Mouse (Mus musculus) limb, embryonic 13.5 days (tissue): Measurements from ENCODE around the gene Gm11492. TPM values are rescaled to one million over a fixed set of nuclear protein-coding genes. Genes with fewer than 3 reads are reported as not detected.

ENCODE experiments used
- ATAC-seq: fragments of 200-750 bp; cut with Nextera tagmentation; 2 replicates; pipeline ENCODE4 v1.8.0; 2017; ENCODE audit warnings: low read depth, moderate number of reproducible peaks, moderate TSS enrichment; ENCODE audit not compliant: low FRiP score
- H3K27ac ChIP-seq: fragments of 300-500 bp; sonication (generic); 2 replicates; pipeline ENCODE4 v1.5.1; 2015; ENCODE audit warnings: inconsistent platforms, mild to moderate bottlenecking, moderate library complexity
- H3K27me3 ChIP-seq: fragments of 300-500 bp; sonication (generic); 2 replicates; pipeline ENCODE4 v1.6.1; 2015; ENCODE audit warnings: mild to moderate bottlenecking, inconsistent platforms
- H3K36me3 ChIP-seq: fragments of 300-500 bp; sonication (generic); 2 replicates; pipeline ENCODE4 v1.6.1; 2015; ENCODE audit warnings: inconsistent platforms, mild to moderate bottlenecking, moderate library complexity
- H3K4me1 ChIP-seq: fragments of 300-500 bp; sonication (generic); 2 replicates; pipeline ENCODE4 v1.6.1; 2015; ENCODE audit warnings: inconsistent platforms
- H3K4me2 ChIP-seq: fragments of 300-500 bp; sonication (generic); replicated peaks from 2 replicates; pipeline ENCODE4 v1.6.1; 2015; ENCODE audit warnings: inconsistent platforms, mild to moderate bottlenecking, moderate library complexity
- H3K4me3 ChIP-seq: fragments of 300-500 bp; sonication (generic); 2 replicates; pipeline ENCODE4 v1.5.1; 2015; ENCODE audit warnings: moderate library complexity, mild to moderate bottlenecking, inconsistent platforms
- H3K9ac ChIP-seq: fragments of 300-500 bp; sonication (generic); 2 replicates; pipeline ENCODE4 v1.6.1; 2015; ENCODE audit warnings: mild to moderate bottlenecking, inconsistent platforms
- H3K9me3 ChIP-seq: fragments of 300-500 bp; sonication (generic); 2 replicates; pipeline ENCODE4 v1.6.1; 2016; ENCODE audit warnings: inconsistent platforms
- WGBS: fragments of 180-500 bp; shearing (Covaris S2); methylation state at CpG from one replicate; pipeline ENCODE4 v1.1.7; 2015; 5-methylcytosine and 5-hydroxymethylcytosine counted together
- polyA plus RNA-seq: library from polyadenylated mRNA; unstranded; fragments of >200 nt; fragmentation: Nextera tagmentation; extraction: Ambion mirVana; gene quantifications from 2 replicates; pipeline ENCODE4 v1.2.1, GENCODE M21; 2015

Gm11492 gene
- polyA plus RNA-seq, 1 experiment from 2014 or later, result not detected

DNA sequence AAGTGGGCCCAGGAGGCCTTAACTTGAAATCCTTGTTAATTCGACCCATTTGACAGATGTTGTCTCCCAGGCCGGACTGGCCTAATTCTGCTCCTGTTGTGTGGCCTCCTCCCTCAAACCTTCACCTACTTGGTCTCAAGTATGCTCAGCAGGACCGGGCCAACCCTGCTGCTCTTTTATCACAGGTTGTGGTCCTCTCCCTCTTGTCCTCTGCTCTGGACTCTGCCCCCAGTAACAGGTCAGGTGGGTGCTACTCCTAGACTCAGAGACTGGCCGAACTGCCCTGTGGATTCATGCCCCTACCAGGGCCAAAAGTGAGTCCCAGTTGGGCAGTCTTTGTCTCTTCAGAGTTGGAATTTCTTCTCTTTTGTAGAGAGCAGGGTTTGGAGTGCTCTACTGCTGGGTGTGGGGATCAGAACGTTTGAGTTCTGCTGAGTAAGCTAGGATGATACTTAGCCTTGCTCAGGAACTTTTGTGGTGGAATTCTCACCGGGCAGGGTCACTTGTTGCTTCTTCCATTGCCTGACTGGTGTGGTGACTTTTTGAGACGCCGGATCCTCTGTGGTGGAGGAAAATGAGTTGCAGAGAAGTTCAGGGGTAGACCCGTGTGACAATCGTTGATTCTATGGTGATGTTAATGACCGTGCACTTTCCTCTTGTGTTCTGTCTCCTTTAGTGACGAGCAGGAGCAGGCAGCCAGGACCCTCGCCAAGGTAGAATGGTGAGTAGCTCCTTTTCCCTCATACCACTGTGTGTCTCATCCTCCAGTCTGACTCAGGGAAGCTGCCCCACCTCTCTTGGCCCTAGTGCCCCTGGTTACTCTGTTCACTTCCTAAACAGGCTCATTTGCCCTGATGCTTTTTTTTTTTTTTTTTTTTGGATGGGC lies 26.5 kb downstream of the Gm11492 start:
- ATAC-seq, result no peak
- Histone ChIP-seq H3K27ac (peak overlapping the region; percentile 89), H3K27me3 (no peaks in the 10 kb centered on the region), H3K36me3 (peaks cover 18% of the 10 kb centered on the region), H3K4me2 (peak overlapping the region; percentile 88), H3K9me3 (no peaks in the 10 kb centered on the region), H3K9ac (peak overlapping the region; percentile 85), H3K4me1 (peaks cover 61% of the 10 kb centered on the region), H3K4me3 (peak overlapping the region; percentile 80)
- WGBS, result 39% methylated on average over 13 of the region's 13 CpGs

DNA sequence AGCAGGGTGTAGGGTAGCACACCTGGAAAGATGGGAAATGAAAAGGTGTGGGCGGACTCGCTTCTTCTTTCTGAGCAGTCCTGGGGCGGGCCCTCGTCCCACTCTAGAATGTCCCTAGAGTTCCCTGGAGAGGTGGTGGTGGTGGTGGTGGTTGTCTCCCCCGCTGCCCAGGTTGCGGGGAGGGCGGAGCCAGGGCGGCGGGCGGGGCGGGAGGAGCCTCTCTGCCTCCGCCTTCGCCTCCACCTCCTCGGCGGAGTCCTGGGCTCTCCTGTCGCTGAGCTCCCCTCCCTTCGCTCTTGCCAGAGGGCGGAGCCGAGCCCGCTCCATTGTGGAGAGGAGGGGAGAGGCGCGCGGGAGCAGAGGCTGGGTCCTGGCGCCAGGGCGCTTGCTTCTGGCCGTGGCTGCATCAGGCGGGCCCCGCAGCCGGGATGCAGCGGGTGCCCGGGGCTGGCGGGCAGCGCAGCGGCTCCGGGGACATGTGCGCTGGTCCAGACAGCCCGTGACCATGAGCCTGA lies 28.9 kb downstream of the Gm11492 start:
- ATAC-seq, result peak; percentile 54; the same call in 1 of the 2 replicates
- H3K4me2 ChIP-seq, result peak overlapping the region; percentile 95
- peaks cover 42% of the 10 kb centered on the region for H3K36me3 ChIP-seq
- H3K4me3 ChIP-seq, result peak overlapping the region; percentile 88
- no peaks in the 10 kb centered on the region for H3K9me3 ChIP-seq
- no peaks in the 10 kb centered on the region for H3K27me3 ChIP-seq
- peak overlapping the region; percentile 84 for H3K27ac ChIP-seq
- WGBS, result 1% methylated on average over 32 of the region's 37 CpGs
- H3K4me1 ChIP-seq, result peaks cover 50% of the 10 kb centered on the region
- H3K9ac ChIP-seq, result peak overlapping the region; percentile 97

DNA sequence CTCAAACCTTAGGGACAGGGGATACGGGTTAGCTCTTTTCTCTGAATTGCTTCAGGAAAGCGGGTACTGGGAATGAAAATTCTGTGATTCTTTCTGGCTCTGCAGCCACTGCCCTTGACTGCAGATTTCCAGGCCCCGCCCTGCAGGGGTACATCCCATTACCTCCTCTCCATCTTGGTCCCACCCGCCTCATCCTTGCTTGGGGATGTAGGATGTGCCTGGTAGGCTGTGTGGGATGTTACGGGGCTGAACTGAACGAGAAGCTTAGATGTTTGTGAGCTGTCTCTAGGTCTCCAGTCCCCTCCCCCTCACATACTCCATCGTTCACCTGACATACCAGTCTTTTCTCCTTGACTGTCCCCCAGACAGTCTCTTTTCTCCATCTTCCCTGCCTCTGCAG lies 29.5 kb downstream of the Gm11492 start:
- Histone ChIP-seq H3K27me3 (no peaks in the 10 kb centered on the region), H3K4me1 (peaks cover 44% of the 10 kb centered on the region), H3K4me3 (peak overlapping the region; percentile 88), H3K4me2 (peak overlapping the region; percentile 95), H3K9me3 (no peaks in the 10 kb centered on the region), H3K9ac (peak overlapping the region; percentile 97), H3K36me3 (peaks cover 48% of the 10 kb centered on the region), H3K27ac (peak overlapping the region; percentile 84)
- no peak for ATAC-seq
- 4% methylated on average over 7 of the region's 7 CpGs for WGBS

DNA sequence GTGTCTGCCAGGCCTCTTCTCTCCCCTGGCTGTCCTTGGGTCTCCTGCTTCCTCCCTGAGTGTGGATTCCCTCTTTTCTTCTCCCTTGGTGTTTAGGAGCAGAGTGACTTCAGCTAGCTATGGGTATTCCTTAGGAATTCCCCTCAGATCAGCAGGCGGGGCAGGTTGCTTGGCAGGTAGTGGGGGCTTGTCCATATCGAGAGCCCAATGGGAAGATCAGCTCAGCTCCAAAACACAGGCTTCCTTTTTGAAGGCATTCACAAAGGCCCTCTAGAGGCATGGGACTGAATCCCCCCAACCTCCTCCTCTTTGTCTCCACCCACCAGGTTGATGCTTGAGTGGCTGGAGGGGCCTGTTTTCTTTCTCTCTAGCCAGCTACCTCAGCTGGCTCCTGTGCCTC lies 30.0 kb downstream of the Gm11492 start:
- Histone ChIP-seq H3K9me3 (no peaks in the 10 kb centered on the region), H3K9ac (peak overlapping the region; percentile 97), H3K27me3 (no peaks in the 10 kb centered on the region), H3K4me3 (peak overlapping the region; percentile 88), H3K36me3 (peaks cover 53% of the 10 kb centered on the region), H3K4me1 (peaks cover 44% of the 10 kb centered on the region), H3K27ac (no peak overlapping the region; the same call in 1 of the 2 replicates), H3K4me2 (peak overlapping the region; percentile 95)
- ATAC-seq, result no peak
- WGBS, result 38% methylated on average over 2 of the region's 2 CpGs

DNA sequence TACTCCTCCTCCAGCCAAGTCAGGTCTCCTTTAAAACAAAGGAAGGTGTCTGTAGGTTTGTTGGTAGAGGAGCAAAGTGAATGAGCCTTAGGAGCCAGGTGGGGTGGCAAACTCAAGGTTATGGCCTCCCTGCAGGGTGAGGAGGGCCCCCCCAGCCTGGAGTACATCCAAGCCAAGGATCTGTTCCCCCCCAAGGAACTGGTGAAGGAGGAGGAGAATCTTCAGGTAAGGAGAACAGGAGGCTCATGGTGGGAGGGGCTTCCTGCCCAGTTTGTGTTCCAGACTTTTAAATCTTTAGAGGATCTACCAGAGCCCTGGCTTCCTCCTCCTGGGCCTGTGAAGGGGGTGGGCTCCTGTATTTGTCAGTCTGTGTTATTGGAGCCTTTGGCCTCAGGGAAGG lies 30.6 kb downstream of the Gm11492 start:
- Histone ChIP-seq H3K27ac (no peak overlapping the region), H3K36me3 (peaks cover 59% of the 10 kb centered on the region), H3K4me2 (peak overlapping the region; percentile 95), H3K9ac (peak overlapping the region; percentile 97; the same call in 1 of the 2 replicates), H3K4me3 (no peak overlapping the region), H3K4me1 (peaks cover 44% of the 10 kb centered on the region), H3K9me3 (no peaks in the 10 kb centered on the region), H3K27me3 (no peaks in the 10 kb centered on the region)
- ATAC-seq, result no peak

DNA sequence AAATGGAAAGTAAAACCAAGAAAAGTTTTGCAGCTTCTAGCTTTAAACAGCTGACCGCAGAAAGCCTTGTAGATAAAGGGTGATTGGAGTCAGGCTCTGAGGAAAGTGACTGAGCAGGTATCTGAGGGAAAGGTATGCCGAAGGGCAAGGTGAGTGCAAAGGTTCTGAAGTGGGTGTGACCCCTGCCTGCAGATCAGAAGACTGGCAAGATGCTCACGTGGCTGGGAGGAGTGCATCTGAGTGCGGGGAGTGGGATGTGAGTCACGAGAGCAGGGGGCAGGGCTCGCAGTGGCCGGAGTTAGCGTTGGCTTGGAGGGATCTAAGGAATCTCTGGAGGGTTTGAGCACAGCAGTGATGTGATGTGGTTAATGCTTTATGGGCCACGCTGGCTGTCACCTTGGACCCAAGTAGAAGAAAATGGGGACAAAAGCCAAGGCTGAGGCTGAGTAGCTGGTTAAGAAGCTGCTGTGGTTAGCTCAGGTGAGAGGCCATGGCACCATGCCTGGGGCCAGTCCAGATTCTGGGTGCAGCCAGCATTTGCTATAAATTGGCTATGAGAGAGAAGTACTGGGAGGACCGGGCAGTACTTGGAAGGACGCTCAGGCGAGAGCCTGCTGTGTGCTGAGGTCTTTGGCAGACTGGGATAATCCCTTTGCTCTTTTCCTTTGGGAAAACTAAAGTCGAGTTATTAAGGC lies 33.1 kb downstream of the Gm11492 start:
- H3K36me3 ChIP-seq, result peaks cover 77% of the 10 kb centered on the region
- no peak overlapping the region for H3K4me2 ChIP-seq
- H3K27ac ChIP-seq, result no peak overlapping the region
- no peak for ATAC-seq
- peaks cover 25% of the 10 kb centered on the region for H3K4me1 ChIP-seq
- H3K9me3 ChIP-seq, result no peaks in the 10 kb centered on the region
- WGBS, result 88% methylated on average over 13 of the region's 13 CpGs
- no peaks in the 10 kb centered on the region for H3K27me3 ChIP-seq
- H3K4me3 ChIP-seq, result no peak overlapping the region
- no peak overlapping the region for H3K9ac ChIP-seq

DNA sequence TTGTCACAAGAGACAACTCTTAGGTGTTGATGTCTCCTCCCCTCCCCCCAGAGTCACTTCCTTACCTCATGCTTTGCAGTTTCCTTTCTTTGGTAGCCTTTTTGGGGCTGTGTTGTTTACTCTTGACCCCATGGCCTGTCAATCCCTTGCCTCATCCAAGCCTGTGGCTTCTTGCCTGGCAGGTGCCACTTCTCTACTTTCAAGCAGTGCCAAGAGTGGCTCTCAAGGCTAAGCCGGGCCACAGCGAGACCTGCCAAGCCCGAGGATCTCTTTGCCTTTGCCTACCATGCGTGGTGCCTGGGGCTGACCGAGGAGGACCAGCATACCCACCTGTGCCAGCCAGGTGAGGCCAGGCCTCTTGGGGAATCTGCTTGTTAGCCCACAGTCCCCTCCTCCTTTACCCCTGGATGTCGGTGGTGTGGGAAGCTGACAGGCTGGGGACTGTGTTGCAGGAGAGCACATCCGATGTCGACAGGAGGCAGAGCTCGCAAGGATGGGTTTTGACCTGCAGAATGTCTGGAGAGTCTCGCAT lies 33.9 kb downstream of the Gm11492 start:
- WGBS, result 93% methylated on average over 10 of the region's 10 CpGs
- H3K9me3 ChIP-seq, result no peaks in the 10 kb centered on the region
- H3K36me3 ChIP-seq, result peaks cover 86% of the 10 kb centered on the region
- no peaks in the 10 kb centered on the region for H3K27me3 ChIP-seq
- no peak overlapping the region for H3K9ac ChIP-seq
- H3K4me3 ChIP-seq, result no peak overlapping the region
- peaks cover 18% of the 10 kb centered on the region for H3K4me1 ChIP-seq
- no peak overlapping the region for H3K27ac ChIP-seq
- no peak for ATAC-seq
- no peak overlapping the region for H3K4me2 ChIP-seq

DNA sequence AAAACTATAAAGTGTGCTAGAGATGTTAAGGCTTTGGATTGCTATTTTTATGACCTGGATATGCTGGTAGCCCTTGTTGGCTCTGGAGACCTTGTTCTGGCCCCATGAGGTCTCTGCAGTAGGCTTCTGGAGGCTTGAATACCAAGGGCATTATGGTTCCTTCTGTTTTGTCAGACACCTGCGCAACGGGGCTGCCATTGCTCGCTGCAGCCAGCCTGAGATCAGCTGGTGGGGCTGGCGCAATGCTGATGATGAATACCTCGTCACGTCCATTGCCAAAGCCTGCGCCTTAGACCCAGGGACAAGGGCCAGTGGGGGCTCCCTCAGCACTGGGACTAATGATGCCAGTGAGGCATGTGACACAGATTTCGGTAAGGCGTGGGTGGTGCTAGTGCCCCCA lies 35.8 kb downstream of the Gm11492 start:
- no peak for ATAC-seq
- Histone ChIP-seq H3K4me3 (no peak overlapping the region), H3K9ac (no peak overlapping the region), H3K9me3 (no peaks in the 10 kb centered on the region), H3K27me3 (no peaks in the 10 kb centered on the region), H3K27ac (no peak overlapping the region), H3K36me3 (peaks cover 99% of the 10 kb centered on the region), H3K4me2 (no peak overlapping the region), H3K4me1 (peaks cover 2% of the 10 kb centered on the region)
- WGBS, result 93% methylated on average over 9 of the region's 9 CpGs

DNA sequence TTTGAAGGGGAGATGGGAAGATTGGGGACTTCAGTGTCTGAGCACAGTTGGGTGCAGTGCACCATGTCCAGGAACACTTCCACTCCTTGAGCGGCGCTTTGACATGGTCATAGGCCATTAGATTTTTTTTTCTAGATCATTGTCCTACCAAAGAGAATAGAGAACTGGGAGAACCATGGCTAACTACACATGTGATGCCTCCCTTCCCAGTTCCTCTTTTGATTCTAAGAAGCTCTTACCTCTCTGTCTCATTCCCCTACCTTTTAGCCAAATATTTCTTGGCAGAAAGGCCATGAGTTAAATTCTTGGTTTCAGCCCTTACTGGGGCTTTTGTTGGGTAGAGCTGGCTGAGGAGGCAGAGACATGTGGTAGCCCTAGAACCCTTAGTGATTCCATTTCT lies 37.1 kb downstream of the Gm11492 start:
- Histone ChIP-seq H3K27me3 (no peaks in the 10 kb centered on the region), H3K4me3 (no peak overlapping the region), H3K27ac (no peak overlapping the region), H3K4me1 (no peaks in the 10 kb centered on the region), H3K36me3 (peaks cover 99% of the 10 kb centered on the region), H3K9ac (no peak overlapping the region), H3K4me2 (no peak overlapping the region), H3K9me3 (no peaks in the 10 kb centered on the region)
- no peak for ATAC-seq
- WGBS, result 98% methylated on average over 2 of the region's 2 CpGs

DNA sequence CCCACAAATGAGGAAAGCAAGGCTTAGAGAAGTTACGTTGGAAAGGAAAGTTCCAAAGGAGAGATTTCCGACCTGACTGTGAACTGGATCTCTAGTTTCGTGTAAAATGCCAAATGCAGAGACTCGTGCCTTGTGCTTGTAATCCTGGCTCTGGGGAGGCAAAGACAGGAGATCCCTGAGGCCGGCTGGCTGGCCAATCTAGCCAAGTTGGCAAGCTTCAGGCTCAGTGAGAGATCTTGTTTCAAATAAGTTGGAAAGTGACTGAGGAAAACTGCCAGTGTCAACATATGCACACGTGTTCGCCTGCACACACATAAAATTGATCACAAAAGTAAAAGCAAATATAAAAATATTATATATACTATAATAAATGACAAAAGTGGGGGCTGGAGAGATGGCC lies 42.8 kb downstream of the Gm11492 start:
- no peak overlapping the region for H3K27ac ChIP-seq
- no peak for ATAC-seq
- H3K4me3 ChIP-seq, result no peak overlapping the region
- peaks cover 99% of the 10 kb centered on the region for H3K36me3 ChIP-seq
- WGBS, result 84% methylated on average over 7 of the region's 7 CpGs
- H3K4me1 ChIP-seq, result no peaks in the 10 kb centered on the region
- no peaks in the 10 kb centered on the region for H3K9me3 ChIP-seq
- no peak overlapping the region for H3K4me2 ChIP-seq
- H3K9ac ChIP-seq, result no peak overlapping the region
- no peaks in the 10 kb centered on the region for H3K27me3 ChIP-seq

DNA sequence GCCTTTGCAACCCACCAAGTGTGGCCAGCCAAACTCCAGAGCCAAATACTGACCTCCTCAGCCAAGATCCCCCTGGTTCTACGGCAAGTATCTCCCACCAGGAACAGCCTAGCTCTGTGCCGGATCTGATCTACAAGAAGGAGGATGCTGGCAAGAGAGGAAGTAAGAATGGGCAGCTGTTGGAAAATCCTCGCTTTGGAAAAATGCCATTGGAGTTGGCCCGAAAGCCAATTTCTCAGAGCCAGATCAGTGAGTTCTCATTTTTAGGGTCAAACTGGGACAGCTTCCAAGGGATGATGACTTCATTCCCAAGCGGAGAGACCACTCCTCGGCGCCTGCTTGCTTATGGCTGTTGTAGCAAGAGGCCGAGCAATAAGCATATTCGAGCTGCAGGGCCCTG lies 45.1 kb downstream of the Gm11492 start:
- Histone ChIP-seq H3K9me3 (no peaks in the 10 kb centered on the region), H3K4me3 (no peak overlapping the region), H3K36me3 (peaks cover 98% of the 10 kb centered on the region), H3K9ac (no peak overlapping the region), H3K27ac (no peak overlapping the region), H3K4me1 (no peaks in the 10 kb centered on the region), H3K4me2 (no peak overlapping the region), H3K27me3 (no peaks in the 10 kb centered on the region)
- ATAC-seq, result no peak
- WGBS, result 91% methylated on average over 9 of the region's 9 CpGs

DNA sequence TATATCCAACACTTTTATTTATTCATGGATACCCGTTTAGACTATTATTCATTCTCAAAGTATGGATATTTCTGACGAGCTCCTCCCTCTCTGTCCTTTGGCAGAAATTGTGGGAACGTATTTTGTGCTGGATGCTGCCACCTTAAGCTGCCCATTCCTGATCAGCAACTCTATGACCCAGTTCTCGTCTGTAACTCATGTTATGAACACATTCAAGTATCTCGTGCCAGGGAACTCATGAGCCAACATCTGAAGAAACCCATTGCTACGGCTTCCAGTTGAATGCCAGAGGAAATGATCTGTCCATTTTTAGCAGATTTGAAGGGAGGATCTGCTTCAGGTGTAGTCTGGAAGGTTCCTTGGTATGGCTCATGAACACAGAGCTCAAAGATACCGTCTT lies 47.5 kb downstream of the Gm11492 start:
- Histone ChIP-seq H3K27me3 (no peaks in the 10 kb centered on the region), H3K4me1 (no peaks in the 10 kb centered on the region), H3K36me3 (peaks cover 95% of the 10 kb centered on the region), H3K4me3 (no peak overlapping the region), H3K9me3 (peaks cover 10% of the 10 kb centered on the region; the same call in 1 of the 2 replicates), H3K27ac (no peak overlapping the region), H3K4me2 (no peak overlapping the region), H3K9ac (no peak overlapping the region)
- no peak for ATAC-seq
- 93% methylated on average over 7 of the region's 7 CpGs for WGBS
